Mouse (Mus musculus) brain, embryonic 14.5 days (tissue): ENCODE data around the gene Grip1.

ENCODE experiments used
- CTCF ChIP-seq: fragments of 200-500 bp; IDR thresholded peaks from 2 replicates; pipeline ENCODE4 v1.5.1; 2012; ENCODE audit warnings: inconsistent platforms, mild to moderate bottlenecking, moderate library complexity, borderline replicate concordance; ENCODE audit not compliant: insufficient read depth, insufficient read length; ENCODE audit errors: extremely low read depth
- POLR2A ChIP-seq: fragments of 200-500 bp; IDR thresholded peaks from 2 replicates; pipeline ENCODE4 v1.6.1; 2012; ENCODE audit warnings: mild to moderate bottlenecking, inconsistent platforms, borderline replicate concordance; ENCODE audit not compliant: poor library complexity, insufficient read depth, insufficient read length, severe bottlenecking; ENCODE audit errors: extremely low read depth

DNA sequence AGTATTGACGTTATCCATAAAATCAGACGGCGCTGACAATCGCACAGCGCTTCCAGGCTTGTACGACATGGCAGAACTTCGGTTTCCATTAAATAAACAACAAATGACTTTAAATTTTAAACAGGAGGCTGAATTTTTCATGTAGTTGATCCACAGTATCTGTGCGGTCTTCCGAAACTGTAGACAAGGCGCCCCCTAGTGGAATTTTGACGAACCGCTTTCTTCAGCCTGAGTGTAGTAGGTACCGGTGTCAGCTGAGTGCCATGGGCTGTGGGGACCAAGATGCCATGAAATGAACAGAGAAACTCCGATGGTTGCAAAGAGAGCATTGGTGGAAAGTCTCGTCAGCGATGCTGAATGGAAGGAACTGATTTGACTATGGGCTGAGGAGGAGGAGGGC is 677.0 kb downstream of the Grip1 start:
- TF ChIP-seq CTCF (peak; percentile 67; the same call in 1 of the 2 replicates), POLR2A (no peak)
